Mouse (Mus musculus) limb, embryonic 14.5 days (tissue): Measurements from ENCODE around the gene Lrp6. TPM values are rescaled to one million over a fixed set of nuclear protein-coding genes. Genes with fewer than 3 reads are reported as not detected.

Experiments
- ATAC-seq: fragments of 200-750 bp; cut with Nextera tagmentation; 2 replicates; pipeline ENCODE4 v1.8.0; 2017; ENCODE audit warnings: low read depth, moderate number of reproducible peaks, moderate TSS enrichment; ENCODE audit not compliant: low FRiP score
- DNase-seq: peaks from one replicate; pipeline ENCODE4 v3.0.0-alpha.2; 2015; ENCODE audit warnings: low spot score
- H3K27ac ChIP-seq: fragments of 300-500 bp; sonication (generic); replicated peaks from 2 replicates; pipeline ENCODE4 v1.5.1; 2014; ENCODE audit warnings: low read depth, mild to moderate bottlenecking, low read length, moderate library complexity, mixed read lengths
- H3K27me3 ChIP-seq: fragments of 300-500 bp; sonication (generic); 2 replicates; pipeline ENCODE4 v1.6.1; 2014; ENCODE audit warnings: low read length, mixed read lengths; ENCODE audit not compliant: control insufficient read depth, insufficient read depth
- H3K36me3 ChIP-seq: fragments of 300-500 bp; sonication (generic); 2 replicates; pipeline ENCODE4 v1.6.1; 2014; ENCODE audit warnings: mild to moderate bottlenecking, low read length, moderate library complexity, mixed read lengths; ENCODE audit not compliant: control insufficient read depth, insufficient read depth
- H3K4me1 ChIP-seq: fragments of 300-500 bp; sonication (generic); 2 replicates; pipeline ENCODE4 v1.6.1; 2014; ENCODE audit warnings: antibody characterized with exemption, low read length, mixed read lengths; ENCODE audit not compliant: control insufficient read depth, insufficient read depth
- H3K4me2 ChIP-seq: fragments of 300-500 bp; sonication (generic); replicated peaks from 2 replicates; pipeline ENCODE4 v1.6.1; 2014; ENCODE audit warnings: low read depth, mild to moderate bottlenecking, low read length, moderate library complexity; ENCODE audit not compliant: severe bottlenecking
- H3K4me3 ChIP-seq: fragments of 300-500 bp; sonication (generic); replicated peaks from 2 replicates; pipeline ENCODE4 v1.5.1; 2014; ENCODE audit warnings: low read length
- H3K9ac ChIP-seq: fragments of 300-500 bp; sonication (generic); 2 replicates; pipeline ENCODE4 v1.6.1; 2014; ENCODE audit warnings: mild to moderate bottlenecking, low read depth, low read length, moderate library complexity; ENCODE audit not compliant: severe bottlenecking
- H3K9me3 ChIP-seq: fragments of 300-500 bp; sonication (generic); 2 replicates; pipeline ENCODE4 v1.6.1; 2016; ENCODE audit warnings: low read length; ENCODE audit not compliant: control insufficient read depth
- POLR2A ChIP-seq: fragments of 200-500 bp; IDR thresholded peaks from 2 replicates; pipeline ENCODE4 v1.8.0; 2012; ENCODE audit warnings: inconsistent platforms, mild to moderate bottlenecking, moderate library complexity, borderline replicate concordance; ENCODE audit not compliant: insufficient read depth, insufficient read length; ENCODE audit errors: extremely low read depth
- WGBS: fragments of 180-500 bp; shearing (Covaris S2); extraction: QIAGEN DNeasy Blood & Tissue Kit; methylation state at CpG from one replicate; pipeline ENCODE4 v1.1.7; 2014; 5-methylcytosine and 5-hydroxymethylcytosine counted together
- polyA plus RNA-seq, 2 experiments: library from polyadenylated mRNA; depleted of rRNA in 1 of 2; stranded (reverse) in 1 of 2; unstranded in 1 of 2; fragments of >200 nt; fragmentation: Nextera tagmentation in 1 of 2; extraction: Ambion mirVana in 1 of 2; gene quantifications; 2 replicates each; pipeline versions ENCODE4 v1.2.1 to v1.2.3; 2012 to 2014

Lrp6 gene
- polyA plus RNA-seq, 2 experiments: 39.5 to 42.7 TPM

- H3K9me3 ChIP-seq: no peaks in the 10 kb centered on the region
- no peaks in the 10 kb centered on the region for H3K36me3 ChIP-seq
- no peak overlapping the region for H3K4me2 ChIP-seq
- ATAC-seq (no peak), DNase-seq (peak; percentile 7)
- TF ChIP-seq POLR2A: no peak
- no peaks in the 10 kb centered on the region for H3K27me3 ChIP-seq
- WGBS: 68% methylated on average over 8 of the region's 8 CpGs
- H3K4me1 ChIP-seq: peaks cover 17% of the 10 kb centered on the region
- no peak overlapping the region for H3K9ac ChIP-seq
- no peak overlapping the region for H3K27ac ChIP-seq
- no peak overlapping the region for H3K4me3 ChIP-seq
These were observed 8.1 kb downstream of the Lrp6 start for GRCm38 (mm10) chr6:134558546-134559129.

- TF ChIP-seq POLR2A: no peak
- Histone ChIP-seq H3K4me2 (no peak overlapping the region), H3K27ac (no peak overlapping the region), H3K9ac (no peak overlapping the region), H3K4me1 (peaks cover 13% of the 10 kb centered on the region), H3K4me3 (no peak overlapping the region), H3K9me3 (no peaks in the 10 kb centered on the region), H3K27me3 (no peaks in the 10 kb centered on the region), H3K36me3 (no peaks in the 10 kb centered on the region)
- 91% methylated on average over 1 of the region's 1 CpGs for WGBS
- ATAC-seq: no peak
- DNase-seq: no peak
These were observed 9.7 kb downstream of the Lrp6 start for GRCm38 (mm10) chr6:134557043-134557442.

GRCm38 (mm10) chr6:134556185-134556950 lies 10.4 kb downstream of the Lrp6 start:
- no peak overlapping the region for H3K4me3 ChIP-seq
- DNase-seq: no peak
- TF ChIP-seq POLR2A: no peak
- no peak overlapping the region for H3K4me2 ChIP-seq
- 0 out of 2 replicates have a peak overlapping the region, but pooled peaks have one; percentile 48 for H3K27ac ChIP-seq
- no peak overlapping the region for H3K9ac ChIP-seq
- H3K4me1 ChIP-seq: peaks cover 13% of the 10 kb centered on the region
- H3K9me3 ChIP-seq: no peaks in the 10 kb centered on the region
- 75% methylated on average over 7 of the region's 7 CpGs for WGBS
- no peak for ATAC-seq
- no peaks in the 10 kb centered on the region for H3K36me3 ChIP-seq
- no peaks in the 10 kb centered on the region for H3K27me3 ChIP-seq

- no peaks in the 10 kb centered on the region for H3K9me3 ChIP-seq
- H3K4me1 ChIP-seq: peaks cover 16% of the 10 kb centered on the region
- DNase-seq: no peak
- no peak overlapping the region for H3K4me2 ChIP-seq
- no peaks in the 10 kb centered on the region for H3K27me3 ChIP-seq
- ATAC-seq: no peak
- 87% methylated on average over 3 of the region's 3 CpGs for WGBS
- H3K9ac ChIP-seq: no peak overlapping the region
- TF ChIP-seq POLR2A: no peak
- H3K27ac ChIP-seq: no peak overlapping the region
- H3K36me3 ChIP-seq: no peaks in the 10 kb centered on the region
- H3K4me3 ChIP-seq: no peak overlapping the region
These were observed 11.6 kb downstream of the Lrp6 start for GRCm38 (mm10) chr6:134555178-134555577.

- Histone ChIP-seq H3K27ac (no peak overlapping the region), H3K36me3 (no peaks in the 10 kb centered on the region), H3K9ac (no peak overlapping the region), H3K4me3 (no peak overlapping the region), H3K4me2 (no peak overlapping the region), H3K27me3 (no peaks in the 10 kb centered on the region), H3K4me1 (peaks cover 16% of the 10 kb centered on the region), H3K9me3 (no peaks in the 10 kb centered on the region)
- ATAC-seq (no peak), DNase-seq (no peak)
- no peak for TF ChIP-seq POLR2A
- WGBS: 67% methylated on average over 4 of the region's 4 CpGs
These were observed 12.5 kb downstream of the Lrp6 start for GRCm38 (mm10) chr6:134554230-134554629.
